Mouse (Mus musculus): ENCODE measurements around the gene Asb7.

Asb7 gene

GRCm38 (mm10) chr7:66653596-66653995, 35.8 kb downstream of the Asb7 start:
- no peak for DNase-seq (ENCODE audit: low read depth)

- DNase-seq (ENCODE audit: low read depth), result peak; percentile 28
These were observed 37.2 kb downstream of the Asb7 start for GRCm38 (mm10) chr7:66652216-66652615.

GRCm38 (mm10) chr7:66650883-66651282, 38.5 kb downstream of the Asb7 start:
- no peak for DNase-seq (ENCODE audit: low read depth)

- DNase-seq (ENCODE audit: low read depth), result no peak
These were observed 40.2 kb downstream of the Asb7 start for GRCm38 (mm10) chr7:66649181-66649580.

DNA sequence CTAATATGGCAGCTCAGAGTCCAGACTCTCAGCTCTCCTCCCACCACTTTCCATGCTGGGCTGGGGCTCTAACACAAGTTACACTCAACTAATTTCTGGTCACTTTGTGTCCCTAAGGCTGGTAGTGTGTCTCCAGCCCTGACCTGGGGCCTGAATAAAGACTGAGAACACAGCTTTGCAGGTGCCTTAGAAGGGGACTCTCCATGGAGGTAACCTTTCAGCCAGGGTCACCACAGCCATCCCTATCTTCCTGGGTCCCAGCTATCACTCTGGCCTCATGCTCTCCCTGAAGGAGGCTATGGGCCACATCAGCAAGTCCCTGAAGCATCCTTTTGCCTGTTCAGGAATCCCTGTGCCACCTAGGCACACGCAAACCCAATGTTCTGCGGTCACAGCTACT, 43.7 kb downstream of the Asb7 start:
- no peak for DNase-seq (ENCODE audit: low read depth)

DNA sequence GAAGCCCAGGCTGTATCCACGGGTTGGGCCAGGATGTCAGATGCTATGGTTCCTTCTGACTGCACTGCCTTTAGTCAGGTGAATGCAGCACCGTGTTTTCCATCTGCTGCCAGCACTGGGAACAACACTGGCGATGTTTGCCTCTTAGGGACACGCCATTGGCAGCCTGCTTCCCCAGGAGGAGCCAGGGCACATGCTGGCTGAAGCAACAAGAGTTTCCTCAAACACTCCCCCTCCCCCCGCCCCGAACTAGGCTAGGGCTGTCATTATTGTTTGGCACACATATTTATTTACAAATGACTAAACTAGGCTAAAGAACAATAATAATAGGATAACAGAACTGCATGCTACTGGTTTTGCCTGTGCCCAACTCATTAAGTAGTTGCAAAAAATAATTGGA, 56.0 kb downstream of the Asb7 start:
- DNase-seq (ENCODE audit: low read depth), result no peak

DNA sequence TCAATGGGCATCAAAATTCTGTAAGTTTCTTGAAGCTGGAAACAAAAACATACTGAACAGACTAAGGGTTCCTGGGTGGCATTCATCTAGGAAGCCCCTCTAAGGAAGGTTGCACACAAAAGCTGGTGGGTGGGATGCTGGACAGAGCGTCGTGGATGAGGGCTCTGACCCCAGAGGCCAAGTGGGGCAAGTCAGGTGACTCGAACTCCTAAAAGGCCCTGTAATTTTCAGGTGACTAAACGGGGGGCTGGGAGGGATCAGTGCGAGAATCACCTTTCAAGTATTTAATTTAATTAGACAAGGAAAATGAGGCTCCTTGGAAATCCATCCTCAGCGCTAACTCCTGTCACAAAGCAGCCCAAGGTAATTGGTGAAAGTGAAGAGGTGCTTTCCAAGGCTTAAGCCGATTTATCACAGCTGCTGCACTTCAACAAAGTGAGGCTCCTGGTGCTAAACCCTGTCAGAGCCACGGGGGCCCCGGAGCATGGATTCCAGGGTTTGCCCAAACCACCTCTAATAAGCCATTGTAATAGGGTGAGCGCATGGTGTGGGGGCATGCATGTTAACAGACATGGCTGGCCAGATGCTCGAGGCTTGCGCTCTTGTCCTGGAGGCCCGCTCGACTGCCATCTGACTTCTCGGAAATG, 59.1 kb downstream of the Asb7 start:
- DNase-seq (ENCODE audit: low read depth), result no peak

GRCm38 (mm10) chr7:66629419-66629818, 60.0 kb downstream of the Asb7 start:
- no peak for DNase-seq (ENCODE audit: low read depth)

DNA sequence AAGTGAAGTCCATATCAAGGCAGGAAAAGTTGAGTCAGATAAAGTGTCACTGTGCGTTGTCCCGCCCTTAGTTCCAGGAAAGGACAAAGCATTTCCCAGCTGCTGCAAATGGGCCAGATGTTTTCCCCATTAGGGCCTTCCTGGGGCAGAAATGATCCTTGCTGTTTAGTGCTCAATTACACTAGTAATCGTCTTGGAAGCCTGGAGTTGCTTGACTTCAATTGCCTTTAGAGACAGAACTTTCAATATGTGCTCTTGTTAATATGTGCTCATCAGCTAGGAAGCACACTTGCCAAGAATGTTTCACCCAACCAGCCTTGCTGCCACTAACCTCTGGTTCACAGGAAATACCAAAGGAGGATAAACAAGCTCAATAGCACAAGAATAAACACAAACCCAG, 66.0 kb downstream of the Asb7 start:
- no peak for DNase-seq (ENCODE audit: low read depth)

GRCm38 (mm10) chr7:66601846-66602245, 87.5 kb downstream of the Asb7 start:
- no peak for DNase-seq (ENCODE audit: low read depth)

DNA sequence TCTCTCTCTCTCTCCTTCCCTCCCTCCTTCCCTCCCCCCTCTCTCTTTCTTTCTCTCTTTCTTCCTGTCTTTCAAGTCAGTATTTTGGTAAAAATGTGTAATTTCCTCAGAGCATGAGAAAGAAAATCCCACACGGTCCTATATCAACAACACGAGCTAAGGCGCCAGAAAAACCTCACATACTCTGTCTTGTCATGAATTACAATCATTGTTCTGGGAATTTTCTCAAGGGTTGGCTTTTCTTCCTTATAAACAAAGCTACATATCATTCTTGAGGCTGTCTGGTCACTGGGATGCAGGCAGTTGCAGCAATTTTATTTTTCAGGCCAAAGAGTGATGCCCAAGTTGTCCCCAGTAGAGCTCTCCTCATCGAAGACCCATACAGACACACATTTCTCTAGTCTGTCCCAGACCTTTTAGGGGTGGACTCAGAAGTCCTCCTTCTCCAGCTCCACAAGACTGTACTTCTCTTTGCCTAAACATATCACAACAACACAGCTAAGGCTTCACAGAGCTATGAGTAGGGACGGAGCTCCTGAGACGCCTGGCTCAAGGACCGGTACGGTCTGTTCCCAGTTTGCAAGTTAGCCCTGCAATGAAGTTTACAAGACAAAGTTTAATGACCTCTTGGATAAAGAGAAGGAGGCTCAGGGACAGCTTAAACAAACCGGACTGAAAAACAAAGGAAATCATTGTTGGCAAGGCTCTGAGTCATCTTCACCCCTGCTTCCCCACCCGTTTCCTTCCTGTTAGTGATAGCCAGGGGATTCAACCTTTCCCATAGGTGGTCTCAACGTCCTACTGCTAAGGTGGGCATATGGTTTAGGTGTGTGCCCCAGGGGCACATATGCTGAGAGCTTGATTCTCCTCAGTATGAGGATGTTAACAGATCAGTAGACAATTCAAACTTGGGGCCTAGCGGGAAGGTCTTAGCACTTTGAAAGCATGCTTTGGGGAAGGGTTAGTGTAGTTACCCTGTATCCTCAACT, 88.5 kb downstream of the Asb7 start:
- DNase-seq (ENCODE audit: low read depth), result no peak

GRCm38 (mm10) chr7:66600126-66600525, 89.3 kb downstream of the Asb7 start:
- no peak for DNase-seq (ENCODE audit: low read depth)

- DNase-seq (ENCODE audit: low read depth), result no peak
These were observed 91.5 kb downstream of the Asb7 start for GRCm38 (mm10) chr7:66597900-66598299.

Data from induced T-regulatory cell, adult 2 months (primary cell).